Mouse (Mus musculus): ENCODE measurements around the gene Rbm18. TPM values are rescaled to one million over a fixed set of nuclear protein-coding genes. Genes with fewer than 3 reads are reported as not detected.

Gene Rbm18
- polyA plus RNA-seq, 2 experiments, result 46.7 to 69.7 TPM

- Histone ChIP-seq H3K4me3 (replicated peaks; ENCODE audit: low read length) (no peak overlapping the region), H3K9ac (ENCODE audit: low read depth, low read length, severe bottlenecking) (no peak overlapping the region), H3K4me1 (ENCODE audit: control insufficient read depth, insufficient read depth, low read length) (peaks cover 8% of the 10 kb centered on the region), H3K9me3 (ENCODE audit: control insufficient read depth, low read length) (no peaks in the 10 kb centered on the region), H3K4me2 (replicated peaks; ENCODE audit: low read depth, low read length, severe bottlenecking) (no peak overlapping the region), H3K27me3 (ENCODE audit: control insufficient read depth, insufficient read depth, low read length) (peaks cover 87% of the 10 kb centered on the region), H3K36me3 (ENCODE audit: control insufficient read depth, insufficient read depth, low read length) (no peaks in the 10 kb centered on the region), H3K27ac (replicated peaks; ENCODE audit: low read depth, low read length) (no peak overlapping the region)
- WGBS, result 17% methylated on average over 7 of the region's 7 CpGs
- no peak for TF ChIP-seq POLR2A (IDR thresholded peaks at IDR 0.05; ENCODE audit: borderline replicate concordance, extremely low read depth, insufficient read depth, insufficient read length)
- no peak for DNase-seq (ENCODE audit: low spot score)
- ATAC-seq (ENCODE audit: low FRiP score, low read depth), result no peak
These were observed 43.3 kb downstream of the Rbm18 start for GRCm38 (mm10) chr2:36093301-36093700.

- TF ChIP-seq POLR2A (IDR thresholded peaks at IDR 0.05; ENCODE audit: borderline replicate concordance, extremely low read depth, insufficient read depth, insufficient read length), result no peak
- H3K36me3 ChIP-seq (ENCODE audit: control insufficient read depth, insufficient read depth, low read length), result no peaks in the 10 kb centered on the region
- H3K27ac ChIP-seq (replicated peaks; ENCODE audit: low read depth, low read length), result no peak overlapping the region
- no peak overlapping the region for H3K4me2 ChIP-seq (replicated peaks; ENCODE audit: low read depth, low read length, severe bottlenecking)
- no peak overlapping the region for H3K4me3 ChIP-seq (replicated peaks; ENCODE audit: low read length)
- H3K9ac ChIP-seq (ENCODE audit: low read depth, low read length, severe bottlenecking), result no peak overlapping the region
- H3K27me3 ChIP-seq (ENCODE audit: control insufficient read depth, insufficient read depth, low read length), result peaks cover 81% of the 10 kb centered on the region
- ATAC-seq (ENCODE audit: low FRiP score, low read depth), result no peak
- 4% methylated on average over 4 of the region's 4 CpGs for WGBS
- no peak for DNase-seq (ENCODE audit: low spot score)
- H3K9me3 ChIP-seq (ENCODE audit: control insufficient read depth, low read length), result no peaks in the 10 kb centered on the region
- H3K4me1 ChIP-seq (ENCODE audit: control insufficient read depth, insufficient read depth, low read length), result peaks cover 8% of the 10 kb centered on the region
These were observed 43.8 kb downstream of the Rbm18 start for GRCm38 (mm10) chr2:36092748-36093147.

GRCm38 (mm10) chr2:36090853-36091741 lies 45.5 kb downstream of the Rbm18 start:
- Histone ChIP-seq H3K4me2 (replicated peaks; ENCODE audit: low read depth, low read length, severe bottlenecking) (peak overlapping the region; percentile 62), H3K4me3 (replicated peaks; ENCODE audit: low read length) (peak overlapping the region; percentile 40), H3K4me1 (ENCODE audit: control insufficient read depth, insufficient read depth, low read length) (peaks cover 8% of the 10 kb centered on the region), H3K9me3 (ENCODE audit: control insufficient read depth, low read length) (no peaks in the 10 kb centered on the region), H3K27me3 (ENCODE audit: control insufficient read depth, insufficient read depth, low read length) (peaks cover 65% of the 10 kb centered on the region), H3K9ac (ENCODE audit: low read depth, low read length, severe bottlenecking) (peak overlapping the region; percentile 36), H3K36me3 (ENCODE audit: control insufficient read depth, insufficient read depth, low read length) (no peaks in the 10 kb centered on the region), H3K27ac (replicated peaks; ENCODE audit: low read depth, low read length) (no peak overlapping the region)
- peak; percentile 36 for DNase-seq (ENCODE audit: low spot score)
- TF ChIP-seq POLR2A (IDR thresholded peaks at IDR 0.05; ENCODE audit: borderline replicate concordance, extremely low read depth, insufficient read depth, insufficient read length), result no peak
- peak; percentile 84 for ATAC-seq (ENCODE audit: low FRiP score, low read depth)
- WGBS, result 2% methylated on average over 64 of the region's 70 CpGs

- no peak for ATAC-seq (ENCODE audit: low FRiP score, low read depth)
- Histone ChIP-seq H3K4me3 (replicated peaks; ENCODE audit: low read length) (no peak overlapping the region), H3K36me3 (ENCODE audit: control insufficient read depth, insufficient read depth, low read length) (no peaks in the 10 kb centered on the region), H3K27ac (replicated peaks; ENCODE audit: low read depth, low read length) (no peak overlapping the region), H3K9ac (ENCODE audit: low read depth, low read length, severe bottlenecking) (no peak overlapping the region), H3K27me3 (ENCODE audit: control insufficient read depth, insufficient read depth, low read length) (peaks cover 46% of the 10 kb centered on the region), H3K9me3 (ENCODE audit: control insufficient read depth, low read length) (no peaks in the 10 kb centered on the region), H3K4me2 (replicated peaks; ENCODE audit: low read depth, low read length, severe bottlenecking) (no peak overlapping the region), H3K4me1 (ENCODE audit: control insufficient read depth, insufficient read depth, low read length) (peaks cover 8% of the 10 kb centered on the region)
- DNase-seq (ENCODE audit: low spot score), result no peak
- no peak for TF ChIP-seq POLR2A (IDR thresholded peaks at IDR 0.05; ENCODE audit: borderline replicate concordance, extremely low read depth, insufficient read depth, insufficient read length)
- 57% methylated on average over 3 of the region's 3 CpGs for whole genome bisulfite sequencing
These were observed 47.4 kb downstream of the Rbm18 start for GRCm38 (mm10) chr2:36089190-36089589.

GRCm38 (mm10) chr2:36085041-36085440 lies 51.5 kb downstream of the Rbm18 start:
- no peak for ATAC-seq (ENCODE audit: low FRiP score, low read depth)
- TF ChIP-seq POLR2A (IDR thresholded peaks at IDR 0.05; ENCODE audit: borderline replicate concordance, extremely low read depth, insufficient read depth, insufficient read length), result no peak
- Histone ChIP-seq H3K27ac (replicated peaks; ENCODE audit: low read depth, low read length) (no peak overlapping the region), H3K9ac (ENCODE audit: low read depth, low read length, severe bottlenecking) (no peak overlapping the region), H3K9me3 (ENCODE audit: control insufficient read depth, low read length) (no peaks in the 10 kb centered on the region), H3K36me3 (ENCODE audit: control insufficient read depth, insufficient read depth, low read length) (no peaks in the 10 kb centered on the region), H3K4me3 (replicated peaks; ENCODE audit: low read length) (no peak overlapping the region), H3K4me1 (ENCODE audit: control insufficient read depth, insufficient read depth, low read length) (no peaks in the 10 kb centered on the region), H3K4me2 (replicated peaks; ENCODE audit: low read depth, low read length, severe bottlenecking) (no peak overlapping the region), H3K27me3 (ENCODE audit: control insufficient read depth, insufficient read depth, low read length) (peaks cover 5% of the 10 kb centered on the region; the same call in 1 of the 2 replicates)
- 91% methylated on average over 1 of the region's 1 CpGs for WGBS
- DNase-seq (ENCODE audit: low spot score), result no peak

Measured in limb, embryonic 14.5 days (tissue).